Mouse (Mus musculus): ENCODE data around the gene Gm49355. TPM values are rescaled to one million over a fixed set of nuclear protein-coding genes. Genes with fewer than 3 reads are reported as not detected.

Gene Gm49355
- polyA plus RNA-seq, 1 experiment, result 0.05 TPM

DNA sequence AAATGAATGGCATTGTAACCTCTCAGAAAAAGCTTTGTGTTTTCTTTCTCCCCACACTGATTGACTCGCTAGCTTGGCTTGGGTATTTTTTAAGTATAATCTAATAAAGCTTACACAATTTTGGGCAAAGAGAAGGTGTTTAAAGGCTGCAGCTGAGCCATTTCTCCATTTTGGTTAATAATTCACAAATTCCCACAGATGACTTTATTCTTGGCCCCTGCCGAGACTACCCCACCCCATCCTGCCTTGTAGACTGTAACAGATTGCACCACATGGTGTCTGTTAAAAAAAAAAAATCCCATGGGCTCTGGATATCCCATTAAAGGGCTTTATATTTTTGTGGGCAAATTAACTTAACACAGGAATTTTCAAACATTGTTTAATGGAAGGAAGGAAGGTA lies 19.3 kb downstream of the Gm49355 start:
- H3K4me2 ChIP-seq (ENCODE audit: low read depth), result no peak overlapping the region
- no peaks in the 10 kb centered on the region for H3K27me3 ChIP-seq (ENCODE audit: control insufficient read depth, insufficient read depth, insufficient read length)
- H3K36me3 ChIP-seq (ENCODE audit: control insufficient read depth, insufficient read depth), result peaks cover 4% of the 10 kb centered on the region
- H3ac ChIP-seq (ENCODE audit: control insufficient read depth, insufficient read length), result no peak overlapping the region
- TF ChIP-seq POLR2A (IDR thresholded peaks at IDR 0.05; ENCODE audit: insufficient read length, low read depth), result no peak
- no peak for TF ChIP-seq USF1 (IDR thresholded peaks at IDR 0.05; ENCODE audit: low read depth)
- no peak for TF ChIP-seq REST (IDR thresholded peaks at IDR 0.05; ENCODE audit: insufficient read depth, insufficient read length)
- no peak for TF ChIP-seq SRF (IDR thresholded peaks at IDR 0.05; ENCODE audit: control insufficient read depth, insufficient read length, low read depth)
- no peak for TF ChIP-seq POLR2AphosphoS2 (IDR thresholded peaks at IDR 0.05; ENCODE audit: insufficient read length, low read depth)
- TF ChIP-seq TCF3 (IDR thresholded peaks at IDR 0.05; ENCODE audit: insufficient read length, low read depth), result no peak
- TF ChIP-seq E2F4 (IDR thresholded peaks at IDR 0.05; ENCODE audit: insufficient read depth), result no peak
- TF ChIP-seq MYOG (IDR thresholded peaks at IDR 0.05; ENCODE audit: control insufficient read depth in 1 of 3, insufficient read depth in 1 of 3, insufficient read length in 2 of 3, low read depth in 2 of 3), result no peak
- no peak for TF ChIP-seq CEBPB (IDR thresholded peaks at IDR 0.05; ENCODE audit: insufficient read depth, poor library complexity, severe bottlenecking)
- TF ChIP-seq TCF12 (IDR thresholded peaks at IDR 0.05; ENCODE audit: insufficient read depth, poor library complexity, severe bottlenecking), result no peak
- no peak for TF ChIP-seq MAX (IDR thresholded peaks at IDR 0.05; ENCODE audit: low read depth)
- TF ChIP-seq MYOD1 (IDR thresholded peaks at IDR 0.05; ENCODE audit: control insufficient read depth in 1 of 3, insufficient read length in 2 of 3, low read depth in 2 of 3), result no peak
- no peaks in the 10 kb centered on the region for H3K79me2 ChIP-seq (ENCODE audit: control insufficient read depth, insufficient read depth)
- H3K4me3 ChIP-seq, result no peak overlapping the region

DNA sequence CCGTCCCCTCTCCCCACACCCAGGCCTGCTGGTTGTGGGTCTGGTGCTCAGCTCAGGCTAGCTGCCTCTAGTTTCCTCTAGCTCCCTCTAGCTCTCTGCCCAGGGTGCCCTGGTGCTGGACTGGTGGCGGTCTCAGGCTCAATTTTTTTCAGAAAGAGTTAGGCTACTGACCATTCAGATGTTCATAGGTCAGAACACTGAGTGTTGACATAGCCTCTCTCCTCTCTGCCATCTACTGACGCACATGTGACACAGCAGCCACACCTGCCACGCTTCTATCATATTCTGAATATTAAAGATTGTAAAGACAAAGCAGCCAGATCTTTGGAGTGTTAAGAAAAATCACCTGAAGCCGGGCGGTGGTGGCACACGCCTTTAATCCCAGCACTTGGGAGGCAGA lies 49.8 kb downstream of the Gm49355 start:
- no peaks in the 10 kb centered on the region for H3K36me3 ChIP-seq (ENCODE audit: control insufficient read depth, insufficient read depth)
- no peak overlapping the region for H3K4me2 ChIP-seq (ENCODE audit: low read depth)
- no peak overlapping the region for H3ac ChIP-seq (ENCODE audit: control insufficient read depth, insufficient read length)
- no peak for TF ChIP-seq MAX (IDR thresholded peaks at IDR 0.05; ENCODE audit: low read depth)
- TF ChIP-seq MYOG (IDR thresholded peaks at IDR 0.05; ENCODE audit: control insufficient read depth in 1 of 3, insufficient read depth in 1 of 3, insufficient read length in 2 of 3, low read depth in 2 of 3), result no peak
- no peak for TF ChIP-seq MYOD1 (IDR thresholded peaks at IDR 0.05; ENCODE audit: control insufficient read depth in 1 of 3, insufficient read length in 2 of 3, low read depth in 2 of 3)
- TF ChIP-seq POLR2AphosphoS2 (IDR thresholded peaks at IDR 0.05; ENCODE audit: insufficient read length, low read depth), result no peak
- no peak overlapping the region for H3K4me3 ChIP-seq
- H3K27me3 ChIP-seq (ENCODE audit: control insufficient read depth, insufficient read depth, insufficient read length), result peaks cover 5% of the 10 kb centered on the region
- no peaks in the 10 kb centered on the region for H3K79me2 ChIP-seq (ENCODE audit: control insufficient read depth, insufficient read depth)

DNA sequence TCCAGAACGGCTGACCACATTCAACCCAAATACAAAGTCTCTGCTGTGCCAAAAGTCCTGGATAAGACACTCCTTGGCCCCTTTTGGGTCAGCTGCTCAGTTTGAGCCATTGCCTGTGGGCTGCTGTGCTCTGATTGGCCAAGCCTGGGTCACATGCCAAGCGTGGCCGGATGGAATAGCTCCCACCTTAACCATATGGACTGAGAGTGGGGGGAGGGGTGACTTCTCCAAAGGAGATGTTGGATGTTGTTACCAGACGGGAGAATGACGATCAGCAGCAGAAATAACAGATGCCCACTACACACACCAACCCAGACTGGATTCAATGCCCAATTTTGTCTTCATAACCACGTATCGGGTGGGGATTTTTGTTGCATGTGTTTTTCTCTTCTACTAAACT lies 51.1 kb downstream of the Gm49355 start:
- no peaks in the 10 kb centered on the region for H3K36me3 ChIP-seq (ENCODE audit: control insufficient read depth, insufficient read depth)
- H3ac ChIP-seq (ENCODE audit: control insufficient read depth, insufficient read length), result no peak overlapping the region
- TF ChIP-seq CEBPB (IDR thresholded peaks at IDR 0.05; ENCODE audit: insufficient read depth, poor library complexity, severe bottlenecking), result no peak
- TF ChIP-seq REST (IDR thresholded peaks at IDR 0.05; ENCODE audit: insufficient read depth, insufficient read length), result no peak
- TF ChIP-seq MYOD1 (IDR thresholded peaks at IDR 0.05; ENCODE audit: control insufficient read depth in 1 of 3, insufficient read length in 2 of 3, low read depth in 2 of 3), result no peak
- no peak for TF ChIP-seq MAX (IDR thresholded peaks at IDR 0.05; ENCODE audit: low read depth)
- no peak for TF ChIP-seq E2F4 (IDR thresholded peaks at IDR 0.05; ENCODE audit: insufficient read depth)
- no peak for TF ChIP-seq SRF (IDR thresholded peaks at IDR 0.05; ENCODE audit: control insufficient read depth, insufficient read length, low read depth)
- TF ChIP-seq POLR2A (IDR thresholded peaks at IDR 0.05; ENCODE audit: insufficient read length, low read depth), result no peak
- TF ChIP-seq TCF12 (IDR thresholded peaks at IDR 0.05; ENCODE audit: insufficient read depth, poor library complexity, severe bottlenecking), result no peak
- TF ChIP-seq MYOG (IDR thresholded peaks at IDR 0.05; ENCODE audit: control insufficient read depth in 1 of 3, insufficient read depth in 1 of 3, insufficient read length in 2 of 3, low read depth in 2 of 3), result no peak
- no peak for TF ChIP-seq USF1 (IDR thresholded peaks at IDR 0.05; ENCODE audit: low read depth)
- no peak for TF ChIP-seq TCF3 (IDR thresholded peaks at IDR 0.05; ENCODE audit: insufficient read length, low read depth)
- no peak for TF ChIP-seq POLR2AphosphoS2 (IDR thresholded peaks at IDR 0.05; ENCODE audit: insufficient read length, low read depth)
- no peaks in the 10 kb centered on the region for H3K79me2 ChIP-seq (ENCODE audit: control insufficient read depth, insufficient read depth)
- H3K4me3 ChIP-seq, result no peak overlapping the region
- H3K27me3 ChIP-seq (ENCODE audit: control insufficient read depth, insufficient read depth, insufficient read length), result peaks cover 10% of the 10 kb centered on the region
- H3K4me2 ChIP-seq (ENCODE audit: low read depth), result no peak overlapping the region

DNA sequence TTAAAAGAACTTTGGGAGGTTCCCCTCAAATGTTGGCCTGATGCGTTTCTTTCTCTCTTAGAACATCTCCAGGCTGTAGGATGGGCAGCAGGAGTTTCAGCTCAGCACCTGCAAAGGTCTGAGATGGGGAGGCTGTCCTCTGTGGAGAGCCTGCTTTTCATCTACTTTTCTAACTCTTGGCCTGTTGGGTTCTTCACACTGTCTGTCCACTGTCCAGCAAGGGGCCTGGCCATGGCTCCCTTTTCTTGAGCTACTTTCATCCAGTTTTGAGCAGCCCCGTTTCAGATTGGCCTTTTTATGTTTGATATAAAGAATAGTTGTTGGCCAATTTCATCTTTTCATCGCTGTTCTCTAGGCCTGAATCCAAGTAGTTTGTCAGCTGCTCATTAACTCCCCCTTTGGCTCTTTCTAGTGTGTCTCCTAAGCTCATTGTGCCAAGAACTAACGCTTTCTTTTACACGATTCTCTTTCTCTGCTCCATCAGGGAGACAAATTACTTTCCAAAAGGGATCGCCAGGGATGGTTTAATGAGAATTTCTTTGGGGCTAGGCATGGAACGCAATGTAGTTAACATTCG lies 53.7 kb downstream of the Gm49355 start:
- no peaks in the 10 kb centered on the region for H3K79me2 ChIP-seq (ENCODE audit: control insufficient read depth, insufficient read depth)
- H3K4me2 ChIP-seq (ENCODE audit: low read depth), result no peak overlapping the region
- H3K4me3 ChIP-seq, result no peak overlapping the region
- no peaks in the 10 kb centered on the region for H3K36me3 ChIP-seq (ENCODE audit: control insufficient read depth, insufficient read depth)
- peaks cover 16% of the 10 kb centered on the region for H3K27me3 ChIP-seq (ENCODE audit: control insufficient read depth, insufficient read depth, insufficient read length)
- no peak overlapping the region for H3ac ChIP-seq (ENCODE audit: control insufficient read depth, insufficient read length)
- TF ChIP-seq E2F4 (IDR thresholded peaks at IDR 0.05; ENCODE audit: insufficient read depth), result no peak
- no peak for TF ChIP-seq POLR2A (IDR thresholded peaks at IDR 0.05; ENCODE audit: insufficient read length, low read depth)
- TF ChIP-seq MYOG (IDR thresholded peaks at IDR 0.05; ENCODE audit: control insufficient read depth in 1 of 3, insufficient read depth in 1 of 3, insufficient read length in 2 of 3, low read depth in 2 of 3), result no peak
- no peak for TF ChIP-seq USF1 (IDR thresholded peaks at IDR 0.05; ENCODE audit: low read depth)
- no peak for TF ChIP-seq TCF3 (IDR thresholded peaks at IDR 0.05; ENCODE audit: insufficient read length, low read depth)
- TF ChIP-seq REST (IDR thresholded peaks at IDR 0.05; ENCODE audit: insufficient read depth, insufficient read length), result no peak
- no peak for TF ChIP-seq POLR2AphosphoS2 (IDR thresholded peaks at IDR 0.05; ENCODE audit: insufficient read length, low read depth)
